Mouse (Mus musculus): ENCODE results near the gene Map3k14.

- TF ChIP-seq POLR2A (IDR thresholded peaks at IDR 0.05; ENCODE audit: low read depth, low read length) (no peak), CTCF (IDR thresholded peaks at IDR 0.05; ENCODE audit: extremely low read depth, insufficient read length, insufficient replicate concordance, low read depth, low read length) (no peak)
Observed at GRCm38 (mm10) chr11:103268350-103268749, 1.1 kb upstream of the Map3k14 start.

All from small intestine, adult 2 months (tissue).